Mouse (Mus musculus): ENCODE measurements around the gene Chpt1. TPM values are rescaled to one million over a fixed set of nuclear protein-coding genes. Genes with fewer than 3 reads are reported as not detected.
"Not testable (repeated sequence)": the region's sequence is repeated elsewhere in the genome, so short reads cannot be mapped to it uniquely, and the experiment has no call there.

Gene Chpt1
- 21.0 and 24.5 TPM in 2 replicates for polyA plus RNA-seq (2015; fragmentation: Nextera tagmentation; extraction: Ambion mirVana)

- peaks cover 26% of the 10 kb centered on the region for H3K4me1 ChIP-seq
These were observed at the start of gene Chpt1 for GRCm38 (mm10) chr10:88503421-88504314. Gene Chpt1 (minus strand): TSS chr10:88504073.

GRCm38 (mm10) chr10:88552738-88553137, 48.9 kb upstream of the Chpt1 start:
- Histone ChIP-seq H3K27ac (no peak overlapping the region), H3K9ac (no peak overlapping the region), H3K4me1 (no peaks in the 10 kb centered on the region), H3K4me3 (no peak overlapping the region), H3K9me3 (no peaks in the 10 kb centered on the region), H3K4me2 (replicated peaks) (no peak overlapping the region), H3K36me3 (no peaks in the 10 kb centered on the region), H3K27me3 (no peaks in the 10 kb centered on the region)
- WGBS, result 95% methylated on average over 2 of the region's 2 CpGs
- no peak for ATAC-seq (ENCODE audit: low FRiP score, low read depth)

More at GRCm38 (mm10) chr10:88503421-88504314, at the start of gene Chpt1:
- WGBS, result under 1% methylated on average over 48 of the region's 80 CpGs
- Histone ChIP-seq H3K4me2 (replicated peaks) (peak within 1 kb of the TSS; percentile 86), H3K27ac (peak within 1 kb of the TSS; percentile 78), H3K36me3 (no peaks in the 10 kb centered on the region), H3K4me3 (peak within 1 kb of the TSS; percentile 76), H3K9ac (peak within 1 kb of the TSS; percentile 89), H3K9me3 (no peaks in the 10 kb centered on the region), H3K27me3 (no peaks in the 10 kb centered on the region)
- ATAC-seq (ENCODE audit: low FRiP score, low read depth), result peak; percentile 95

- H3K9ac ChIP-seq, result no peak overlapping the region
- no peak overlapping the region for H3K4me3 ChIP-seq
- no peak overlapping the region for H3K4me2 ChIP-seq (replicated peaks)
- no peaks in the 10 kb centered on the region for H3K27me3 ChIP-seq
- no peak overlapping the region for H3K27ac ChIP-seq
- no peaks in the 10 kb centered on the region for H3K36me3 ChIP-seq
- ATAC-seq (ENCODE audit: low FRiP score, low read depth), result no peak
- WGBS, result 79% methylated on average over 3 of the region's 3 CpGs
- no peaks in the 10 kb centered on the region for H3K4me1 ChIP-seq
- H3K9me3 ChIP-seq, result no peaks in the 10 kb centered on the region
These were observed 46.4 kb upstream of the Chpt1 start for GRCm38 (mm10) chr10:88550225-88550624.

GRCm38 (mm10) chr10:88547635-88548034, 43.8 kb upstream of the Chpt1 start:
- no peak overlapping the region for H3K4me3 ChIP-seq
- WGBS, result 61% methylated on average over 2 of the region's 2 CpGs
- H3K9me3 ChIP-seq, result peaks cover 5% of the 10 kb centered on the region; the same call in 1 of the 2 replicates
- no peak overlapping the region for H3K4me2 ChIP-seq (replicated peaks)
- no peak for ATAC-seq (ENCODE audit: low FRiP score, low read depth)
- H3K4me1 ChIP-seq, result no peaks in the 10 kb centered on the region
- no peaks in the 10 kb centered on the region for H3K36me3 ChIP-seq
- no peaks in the 10 kb centered on the region for H3K27me3 ChIP-seq
- H3K27ac ChIP-seq, result no peak overlapping the region
- H3K9ac ChIP-seq, result no peak overlapping the region

GRCm38 (mm10) chr10:88530631-88531030, 26.8 kb upstream of the Chpt1 start:
- H3K36me3 ChIP-seq, result no peaks in the 10 kb centered on the region
- H3K27ac ChIP-seq, result no peak overlapping the region
- ATAC-seq (ENCODE audit: low FRiP score, low read depth), result no peak
- H3K4me2 ChIP-seq (replicated peaks), result no peak overlapping the region
- no peak overlapping the region for H3K4me3 ChIP-seq
- H3K4me1 ChIP-seq, result no peaks in the 10 kb centered on the region
- no peak overlapping the region for H3K9ac ChIP-seq
- H3K27me3 ChIP-seq, result no peaks in the 10 kb centered on the region
- H3K9me3 ChIP-seq, result no peaks in the 10 kb centered on the region
- 72% methylated on average over 5 of the region's 5 CpGs for WGBS

GRCm38 (mm10) chr10:88524016-88524415, 20.1 kb upstream of the Chpt1 start:
- Histone ChIP-seq H3K27me3 (no peaks in the 10 kb centered on the region), H3K27ac (no peak overlapping the region), H3K9ac (no peak overlapping the region), H3K4me3 (no peak overlapping the region), H3K4me1 (no peaks in the 10 kb centered on the region), H3K9me3 (no peaks in the 10 kb centered on the region), H3K36me3 (no peaks in the 10 kb centered on the region), H3K4me2 (replicated peaks) (no peak overlapping the region)
- WGBS, result 76% methylated on average over 2 of the region's 2 CpGs
- ATAC-seq (ENCODE audit: low FRiP score, low read depth), result no peak

DNA sequence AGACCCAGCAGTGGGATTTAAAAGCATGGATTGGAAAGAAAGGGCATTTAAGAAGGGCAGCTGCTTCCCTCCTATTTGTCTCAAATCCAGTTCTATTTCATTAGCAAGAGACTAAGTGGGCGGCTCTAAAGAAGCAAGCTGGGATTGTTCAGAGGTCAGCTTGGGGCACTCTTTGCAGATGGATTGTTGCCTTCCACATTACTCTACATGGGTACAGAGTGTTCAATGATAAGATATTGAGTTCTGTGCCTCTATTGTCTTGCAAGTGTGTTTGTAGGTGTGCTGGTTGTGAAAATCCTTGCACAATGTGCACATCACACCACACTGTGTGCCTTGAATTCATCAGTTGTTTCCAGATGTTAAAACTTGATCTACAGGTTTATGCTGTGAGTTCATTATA, 19.3 kb upstream of the Chpt1 start:
- Histone ChIP-seq H3K27me3 (no peaks in the 10 kb centered on the region), H3K27ac (no peak overlapping the region), H3K9me3 (no peaks in the 10 kb centered on the region), H3K4me1 (no peaks in the 10 kb centered on the region), H3K4me2 (replicated peaks) (no peak overlapping the region), H3K9ac (no peak overlapping the region), H3K36me3 (no peaks in the 10 kb centered on the region), H3K4me3 (no peak overlapping the region)
- ATAC-seq (ENCODE audit: low FRiP score, low read depth), result no peak
- 76% methylated on average over 1 of the region's 1 CpGs for WGBS

DNA sequence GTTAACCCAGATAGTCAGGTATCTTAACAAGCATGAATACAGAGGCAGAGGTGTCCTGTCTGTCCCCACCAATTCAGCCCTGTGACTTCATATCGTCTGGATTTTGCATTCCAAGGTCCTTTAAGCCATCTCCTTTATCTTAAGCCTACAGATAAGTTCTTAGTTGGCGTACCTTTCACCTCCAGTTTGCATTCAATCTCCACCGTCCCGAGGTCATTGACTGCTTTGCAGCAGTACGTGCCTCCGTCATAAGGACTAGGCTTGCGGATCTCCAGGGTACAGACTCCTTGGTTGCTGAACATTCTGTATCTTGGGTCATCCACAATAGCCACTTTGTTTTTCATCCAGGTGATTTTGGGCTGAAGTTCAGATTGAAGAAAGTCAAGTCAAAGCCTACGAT, 18.9 kb upstream of the Chpt1 start:
- H3K9me3 ChIP-seq, result no peaks in the 10 kb centered on the region
- 90% methylated on average over 8 of the region's 8 CpGs for WGBS
- H3K4me3 ChIP-seq, result no peak overlapping the region
- H3K27me3 ChIP-seq, result no peaks in the 10 kb centered on the region
- no peaks in the 10 kb centered on the region for H3K36me3 ChIP-seq
- ATAC-seq (ENCODE audit: low FRiP score, low read depth), result no peak
- no peak overlapping the region for H3K27ac ChIP-seq
- H3K9ac ChIP-seq, result no peak overlapping the region
- H3K4me2 ChIP-seq (replicated peaks), result no peak overlapping the region
- H3K4me1 ChIP-seq, result no peaks in the 10 kb centered on the region

GRCm38 (mm10) chr10:88515049-88515448, 11.2 kb upstream of the Chpt1 start:
- not testable (repeated sequence) for H3K27ac ChIP-seq; H3K4me1 ChIP-seq; ATAC-seq (ENCODE audit: low FRiP score, low read depth); H3K9ac ChIP-seq; H3K9me3 ChIP-seq; H3K36me3 ChIP-seq; H3K27me3 ChIP-seq; H3K4me3 ChIP-seq; H3K4me2 ChIP-seq (replicated peaks)
- 88% methylated on average over 7 of the region's 7 CpGs for WGBS

- Histone ChIP-seq H3K4me2 (replicated peaks) (no peak overlapping the region), H3K9ac (no peak overlapping the region), H3K9me3 (no peaks in the 10 kb centered on the region), H3K27me3 (no peaks in the 10 kb centered on the region), H3K4me1 (no peaks in the 10 kb centered on the region), H3K4me3 (no peak overlapping the region), H3K27ac (no peak overlapping the region), H3K36me3 (no peaks in the 10 kb centered on the region)
- 0 out of 2 replicates have a peak, but pooled peaks have one; percentile 40 for ATAC-seq (ENCODE audit: low FRiP score, low read depth)
- WGBS, result 70% methylated on average over 2 of the region's 2 CpGs
These were observed 10.6 kb upstream of the Chpt1 start for GRCm38 (mm10) chr10:88514495-88514894.

DNA sequence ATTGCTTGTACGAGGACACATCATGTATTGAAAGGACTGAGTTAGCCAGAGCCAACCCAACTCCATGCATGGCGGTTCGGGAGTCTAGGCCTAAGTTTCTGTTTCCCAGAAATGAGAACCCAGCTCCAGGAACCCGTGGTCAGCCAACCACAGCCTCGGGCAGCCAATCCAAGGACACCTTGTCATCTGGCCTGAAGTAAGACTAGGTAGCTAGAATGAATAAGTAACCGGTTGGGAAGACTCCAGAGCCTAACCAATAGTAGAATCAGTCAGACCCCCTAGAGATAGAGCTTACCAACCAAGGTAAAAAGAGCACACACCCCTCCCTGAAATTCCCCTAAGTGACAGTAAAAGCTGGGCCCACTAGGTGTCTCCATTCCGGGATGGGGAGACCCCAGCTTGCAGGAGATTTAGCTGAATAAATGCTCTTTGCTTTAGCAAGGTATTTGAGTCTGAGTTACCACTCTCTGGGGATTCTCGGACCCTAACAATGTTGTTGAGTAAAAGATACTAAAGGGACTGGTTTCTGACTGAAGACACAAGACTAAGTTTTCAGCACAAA, 9.8 kb upstream of the Chpt1 start:
- WGBS, result 69% methylated on average over 8 of the region's 8 CpGs
- H3K4me2 ChIP-seq (replicated peaks), result no peak overlapping the region
- no peak overlapping the region for H3K9ac ChIP-seq
- H3K27ac ChIP-seq, result no peak overlapping the region
- no peak for ATAC-seq (ENCODE audit: low FRiP score, low read depth)
- no peaks in the 10 kb centered on the region for H3K9me3 ChIP-seq
- no peaks in the 10 kb centered on the region for H3K27me3 ChIP-seq
- H3K4me3 ChIP-seq, result no peak overlapping the region
- H3K4me1 ChIP-seq, result no peaks in the 10 kb centered on the region
- H3K36me3 ChIP-seq, result no peaks in the 10 kb centered on the region

DNA sequence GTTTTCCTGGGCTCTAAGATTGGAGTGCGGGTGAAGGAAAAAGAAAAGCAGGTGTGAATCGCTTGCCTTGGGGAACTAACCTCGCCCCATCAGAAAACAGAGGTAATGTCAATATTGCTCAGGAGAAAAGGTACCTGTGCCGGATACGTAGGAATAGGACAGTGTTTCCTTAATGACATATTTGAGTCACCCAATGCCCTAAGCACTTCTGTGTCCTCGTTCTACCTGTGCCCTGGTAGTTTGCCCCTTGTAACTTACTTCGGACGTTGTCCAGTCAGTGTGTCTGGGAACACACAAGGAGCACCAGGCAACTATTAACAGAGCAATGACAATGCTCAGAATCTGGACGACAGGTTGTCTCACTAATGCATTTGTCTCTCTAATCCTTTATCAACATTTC, 7.5 kb upstream of the Chpt1 start:
- 91% methylated on average over 9 of the region's 9 CpGs for WGBS
- Histone ChIP-seq H3K9me3 (no peaks in the 10 kb centered on the region), H3K9ac (no peak overlapping the region), H3K36me3 (no peaks in the 10 kb centered on the region), H3K27ac (no peak overlapping the region), H3K4me2 (replicated peaks) (no peak overlapping the region), H3K4me1 (no peaks in the 10 kb centered on the region), H3K4me3 (no peak overlapping the region), H3K27me3 (no peaks in the 10 kb centered on the region)
- ATAC-seq (ENCODE audit: low FRiP score, low read depth), result no peak
